Mouse (Mus musculus): ENCODE measurements around the gene Ptges3.
"Not testable (repeated sequence)": the region's sequence is repeated elsewhere in the genome, so short reads cannot be mapped to it uniquely, and the experiment has no call there.

The Ptges3 gene

GRCm38 (mm10) chr10:128058601-128059151 is at the start of gene Ptges3:
Ptges3 (plus strand) TSS chr10:128058954.
- peak; percentile 90 to 94 for DNase-seq (ENCODE audit: low spot score in 2 of 2)

GRCm38 (mm10) chr10:128009735-128010134 is 49.0 kb upstream of the Ptges3 start:
- no peak for DNase-seq (ENCODE audit: low spot score in 2 of 2)

- peak; percentile 53 to 58 for DNase-seq (ENCODE audit: low spot score in 2 of 2)
These were observed 43.5 kb upstream of the Ptges3 start, which contains the start of gene Prim1 for GRCm38 (mm10) chr10:128015068-128015934. Prim1 (plus strand) TSS chr10:128015168.

GRCm38 (mm10) chr10:128022196-128022595 is 36.6 kb upstream of the Ptges3 start:
- DNase-seq (ENCODE audit: low spot score in 2 of 2) = no peak

GRCm38 (mm10) chr10:128023496-128023895 is 35.3 kb upstream of the Ptges3 start:
- no peak for DNase-seq (ENCODE audit: low spot score in 2 of 2)

GRCm38 (mm10) chr10:128029931-128030330 is 28.8 kb upstream of the Ptges3 start:
- DNase-seq (ENCODE audit: low spot score in 2 of 2) = no peak

GRCm38 (mm10) chr10:128030860-128031259 is 27.9 kb upstream of the Ptges3 start:
- DNase-seq (ENCODE audit: low spot score in 2 of 2) = no peak

- peak; percentile 53 to 64 for DNase-seq (ENCODE audit: low spot score in 2 of 2)
These were observed 21.9 kb upstream of the Ptges3 start for GRCm38 (mm10) chr10:128036746-128037425.

- DNase-seq (ENCODE audit: low spot score in 2 of 2) = no peak
These were observed 20.8 kb upstream of the Ptges3 start for GRCm38 (mm10) chr10:128037921-128038320.

- DNase-seq (ENCODE audit: low spot score in 2 of 2) = no peak
These were observed 19.6 kb upstream of the Ptges3 start for GRCm38 (mm10) chr10:128039167-128039566.

GRCm38 (mm10) chr10:128039858-128040257 is 18.9 kb upstream of the Ptges3 start:
- DNase-seq (ENCODE audit: low spot score in 2 of 2) = no peak

- DNase-seq (ENCODE audit: low spot score in 2 of 2) = no peak
These were observed 18.5 kb upstream of the Ptges3 start for GRCm38 (mm10) chr10:128040293-128040692.

GRCm38 (mm10) chr10:128041636-128042035 is 17.1 kb upstream of the Ptges3 start:
- no peak for DNase-seq (ENCODE audit: low spot score in 2 of 2)

- DNase-seq (ENCODE audit: low spot score in 2 of 2) = no peak
These were observed 16.3 kb upstream of the Ptges3 start for GRCm38 (mm10) chr10:128042466-128042865.

- no peak for DNase-seq (ENCODE audit: low spot score in 2 of 2)
These were observed 15.5 kb upstream of the Ptges3 start for GRCm38 (mm10) chr10:128043041-128043835.

GRCm38 (mm10) chr10:128048157-128048556 is 10.6 kb upstream of the Ptges3 start:
- DNase-seq (ENCODE audit: low spot score in 2 of 2) = no peak

- DNase-seq (ENCODE audit: low spot score in 2 of 2) = no peak
These were observed 9.0 kb upstream of the Ptges3 start for GRCm38 (mm10) chr10:128049741-128050140.

- no peak for DNase-seq (ENCODE audit: low spot score in 2 of 2)
These were observed 8.4 kb upstream of the Ptges3 start for GRCm38 (mm10) chr10:128050355-128050754.

- no peak for DNase-seq (ENCODE audit: low spot score in 2 of 2)
These were observed 7.2 kb upstream of the Ptges3 start for GRCm38 (mm10) chr10:128051589-128051988.

- not testable (repeated sequence) for DNase-seq (ENCODE audit: low spot score in 2 of 2)
These were observed 6.6 kb upstream of the Ptges3 start for GRCm38 (mm10) chr10:128052136-128052535.

GRCm38 (mm10) chr10:128053001-128053400 is 5.8 kb upstream of the Ptges3 start:
- no peak for DNase-seq (ENCODE audit: low spot score in 2 of 2)

- DNase-seq (ENCODE audit: low spot score in 2 of 2) = no peak
These were observed 570 bp upstream of the Ptges3 start for GRCm38 (mm10) chr10:128058184-128058583.
